Mouse (Mus musculus) adrenal gland (tissue): ENCODE results near the gene Ptchd3.

Source experiments
- intact Hi-C: fragments of 180-260 bp; cut with DNase I; formaldehyde crosslinking; loops from one replicate; pipeline ENCODE4 v1.15.1; 2025
- long read RNA-seq, 2 experiments: library from polyadenylated mRNA; unstranded; transcript quantifications; one replicate each; pipeline ENCODE4 v2.0.0; 2020; ENCODE audit warnings: borderline replicate concordance in 1 of 2; ENCODE audit not compliant: insufficient replicate concordance in 1 of 2

Ptchd3 gene
- long read RNA-seq, experiment 1: 0 reads
- long read RNA-seq, experiment 2: 0 reads

GRCm38 (mm10) chr11:121829947-121830346 is at the start of gene Ptchd3:
Ptchd3 (plus strand) TSS chr11:121830247.
- intact Hi-C loops: no loop called here

GRCm38 (mm10) chr11:121781831-121782230 is 48.2 kb upstream of the Ptchd3 start:
- intact Hi-C loops: no loop called here

GRCm38 (mm10) chr11:121787456-121787855 is 42.6 kb upstream of the Ptchd3 start:
- intact Hi-C loops: no loop called here

GRCm38 (mm10) chr11:121789566-121789965 is 40.5 kb upstream of the Ptchd3 start:
- intact Hi-C loops: no loop called here

GRCm38 (mm10) chr11:121790671-121791094 is 39.4 kb upstream of the Ptchd3 start:
- intact Hi-C loops: no loop called here

GRCm38 (mm10) chr11:121791446-121791845 is 38.6 kb upstream of the Ptchd3 start:
- intact Hi-C loops: no loop called here

GRCm38 (mm10) chr11:121791991-121792390 is 38.1 kb upstream of the Ptchd3 start:
- intact Hi-C loops: no loop called here

- intact Hi-C loops: no loop called here
Measured at GRCm38 (mm10) chr11:121793530-121793929, 36.5 kb upstream of the Ptchd3 start.

- intact Hi-C loops: no loop called here
Measured at GRCm38 (mm10) chr11:121794186-121794585, 35.9 kb upstream of the Ptchd3 start.

- intact Hi-C loops: no loop called here
Measured at GRCm38 (mm10) chr11:121794591-121795199, 35.4 kb upstream of the Ptchd3 start.

- intact Hi-C loops: no loop called here
Measured at GRCm38 (mm10) chr11:121795978-121796377, 34.1 kb upstream of the Ptchd3 start.

- intact Hi-C loops: no loop called here
Measured at GRCm38 (mm10) chr11:121798591-121798990, 31.5 kb upstream of the Ptchd3 start.

- intact Hi-C loops: no loop called here
Measured at GRCm38 (mm10) chr11:121799746-121800299, 30.2 kb upstream of the Ptchd3 start.

GRCm38 (mm10) chr11:121802743-121803142 is 27.3 kb upstream of the Ptchd3 start:
- intact Hi-C loops: no loop called here

- intact Hi-C loops: loop anchor here (5.0 kb wide), 2 partner anchors 102 to 172 kb away; partner anchors contain the start of gene Metrnl
Measured at GRCm38 (mm10) chr11:121804258-121805027, 25.6 kb upstream of the Ptchd3 start.

GRCm38 (mm10) chr11:121808204-121808852 is 21.7 kb upstream of the Ptchd3 start:
- intact Hi-C loops: loop anchor here (1.0 to 5.0 kb wide), 4 partner anchors 106 to 334 kb away; partner anchors contain the start of gene Metrnl

GRCm38 (mm10) chr11:121808866-121809265 is 21.2 kb upstream of the Ptchd3 start:
- intact Hi-C loops: loop anchor here (1.0 to 5.0 kb wide), 4 partner anchors 107 to 334 kb away; partner anchors contain the start of gene Metrnl

- intact Hi-C loops: no loop called here
Measured at GRCm38 (mm10) chr11:121845923-121846322, 15.9 kb downstream of the Ptchd3 start.

GRCm38 (mm10) chr11:121847790-121848299 is 17.8 kb downstream of the Ptchd3 start:
- intact Hi-C loops: no loop called here
